In the genomic region with DNA sequence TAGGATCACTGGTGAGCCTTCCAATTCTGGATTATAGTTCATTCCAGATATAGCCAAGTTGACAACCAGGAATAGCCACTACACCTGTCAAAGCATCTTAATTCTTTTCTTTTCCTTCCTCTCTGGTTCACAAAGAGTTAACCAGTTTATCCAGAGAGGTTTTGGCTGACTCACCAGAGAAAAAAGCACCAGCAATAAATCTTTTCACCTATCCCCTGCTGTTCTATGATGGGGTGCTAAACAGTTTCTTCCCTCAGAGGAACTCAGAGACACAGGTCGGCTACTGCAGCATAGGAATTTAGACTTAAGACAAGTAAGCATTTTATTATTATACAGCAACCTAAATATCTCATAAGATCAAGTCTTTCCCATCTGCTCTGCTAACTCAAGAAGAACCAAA, we compare ENCODE assay signal across 16 mouse cellular contexts.
"Had no signal": no experiment of that assay in that cellular context is flagged by ENCODE, and none has a peak within 500 bp of the region (broad histone marks: within the 10 kb centered on the region; RNA-seq: fewer than 3 reads in every experiment).

No protein-coding gene starts in this region.

- H3K4me1 ChIP-seq: midbrain, embryonic 12.5 days; stomach, embryonic 15.5 days had no signal

- H3K27me3 ChIP-seq: liver, embryonic 13.5 days; midbrain, embryonic 12.5 days; neural tube, embryonic 13.5 days; stomach, embryonic 15.5 days had no signal

- H3K36me3 ChIP-seq: liver, embryonic 13.5 days; midbrain, embryonic 12.5 days; neural tube, embryonic 13.5 days; stomach, embryonic 15.5 days had no signal

- ATAC-seq: midbrain, embryonic 16.5 days had no signal

- H3K4me2 ChIP-seq: liver, embryonic 13.5 days; midbrain, embryonic 12.5 days; neural tube, embryonic 13.5 days; stomach, embryonic 15.5 days had no signal

- H3K4me3 ChIP-seq: left cerebral cortex, adult 2 months; liver, embryonic 13.5 days; midbrain, embryonic 12.5 days; myocyte; neural tube, embryonic 13.5 days; stomach, embryonic 15.5 days had no signal

- H3K9ac ChIP-seq: liver, embryonic 13.5 days; midbrain, embryonic 12.5 days; neural tube, embryonic 13.5 days; stomach, embryonic 15.5 days had no signal

- DNase-seq: kidney, adult 11 months; kidney, adult 9 months; kidney, postnatal 25 days; layer of hippocampus, postnatal 36 days; liver, embryonic 13.5 days; lung, adult 2 months; lung, postnatal 14 days; lung, postnatal 4 days; spleen, adult 18-20 months; thymus, postnatal 36 days had no signal

- H3K9me3 ChIP-seq: liver, embryonic 13.5 days; midbrain, embryonic 12.5 days; neural tube, embryonic 13.5 days; stomach, embryonic 15.5 days had no signal

- H3K27ac ChIP-seq: left cerebral cortex, adult 2 months; liver, embryonic 13.5 days; midbrain, embryonic 12.5 days; neural tube, embryonic 13.5 days; stomach, embryonic 15.5 days had no signal
